Mouse (Mus musculus): ENCODE results near the gene Lamtor3. TPM values are rescaled to one million over a fixed set of nuclear protein-coding genes. Genes with fewer than 3 reads are reported as not detected.

The Lamtor3 gene
- polyA plus RNA-seq, 1 experiment from 2014 or later = 106 TPM

GRCm38 (mm10) chr3:137935570-137936525, 17.5 kb downstream of the Lamtor3 start:
- WGBS = 44% methylated on average over 5 of the region's 5 CpGs
- Histone ChIP-seq H3K36me3 (ENCODE audit: control insufficient read depth, insufficient read depth, low read length) (0 out of 2 replicates have a peak, but pooled peaks cover 2% of the 10 kb centered on the region), H3K4me1 (replicated peaks; ENCODE audit: control insufficient read depth, insufficient read depth) (no peaks in the 10 kb centered on the region), H3K27me3 (ENCODE audit: control insufficient read depth, insufficient read depth, low read length) (no peaks in the 10 kb centered on the region), H3K27ac (replicated peaks) (no peak overlapping the region), H3K4me2 (replicated peaks; ENCODE audit: low read depth) (no peak overlapping the region), H3K9ac (ENCODE audit: low read length) (no peak overlapping the region), H3K9me3 (ENCODE audit: control insufficient read depth, low read length) (no peaks in the 10 kb centered on the region), H3K4me3 (ENCODE audit: low read depth, low read length) (no peak overlapping the region)
- TF ChIP-seq CTCF (IDR thresholded peaks at IDR 0.05; ENCODE audit: low read depth) (no peak), EP300 (optimal IDR thresholded peaks at IDR 0.05) (no peak)
- no peak for ATAC-seq (ENCODE audit: low FRiP score, low TSS enrichment)
- DNase-seq (ENCODE audit: low spot score) = no peak

- Histone ChIP-seq H3K4me3 (ENCODE audit: low read depth, low read length) (no peak overlapping the region), H3K4me1 (replicated peaks; ENCODE audit: control insufficient read depth, insufficient read depth) (no peaks in the 10 kb centered on the region), H3K36me3 (ENCODE audit: control insufficient read depth, insufficient read depth, low read length) (0 out of 2 replicates have a peak, but pooled peaks cover under 1% of the 10 kb centered on the region), H3K9ac (ENCODE audit: low read length) (no peak overlapping the region), H3K27me3 (ENCODE audit: control insufficient read depth, insufficient read depth, low read length) (no peaks in the 10 kb centered on the region), H3K9me3 (ENCODE audit: control insufficient read depth, low read length) (no peaks in the 10 kb centered on the region), H3K27ac (replicated peaks) (no peak overlapping the region), H3K4me2 (replicated peaks; ENCODE audit: low read depth) (no peak overlapping the region)
- TF ChIP-seq CTCF (IDR thresholded peaks at IDR 0.05; ENCODE audit: low read depth) = no peak
- TF ChIP-seq EP300 (optimal IDR thresholded peaks at IDR 0.05) = no peak
- DNase-seq (ENCODE audit: low spot score) = no peak
- 20% methylated on average over 6 of the region's 6 CpGs for WGBS
- no peak for ATAC-seq (ENCODE audit: low FRiP score, low TSS enrichment)
Measured at GRCm38 (mm10) chr3:137936541-137936940, 18.2 kb downstream of the Lamtor3 start.

- Histone ChIP-seq H3K27ac (replicated peaks) (no peak overlapping the region), H3K4me2 (replicated peaks; ENCODE audit: low read depth) (peak overlapping the region; percentile 20; the same call in 1 of the 2 replicates), H3K4me3 (ENCODE audit: low read depth, low read length) (no peak overlapping the region), H3K9ac (ENCODE audit: low read length) (no peak overlapping the region), H3K9me3 (ENCODE audit: control insufficient read depth, low read length) (no peaks in the 10 kb centered on the region), H3K4me1 (replicated peaks; ENCODE audit: control insufficient read depth, insufficient read depth) (no peaks in the 10 kb centered on the region), H3K36me3 (ENCODE audit: control insufficient read depth, insufficient read depth, low read length) (no peaks in the 10 kb centered on the region), H3K27me3 (ENCODE audit: control insufficient read depth, insufficient read depth, low read length) (no peaks in the 10 kb centered on the region)
- 52% methylated on average over 6 of the region's 6 CpGs for WGBS
- peak; percentile 62 for ATAC-seq (ENCODE audit: low FRiP score, low TSS enrichment)
- peak; percentile 70 for DNase-seq (ENCODE audit: low spot score)
- TF ChIP-seq EP300 (optimal IDR thresholded peaks at IDR 0.05) = no peak
- TF ChIP-seq CTCF (IDR thresholded peaks at IDR 0.05; ENCODE audit: low read depth) = peak; percentile 69
Measured at GRCm38 (mm10) chr3:137938608-137939007, 20.3 kb downstream of the Lamtor3 start.

- peak; percentile 90 for ATAC-seq (ENCODE audit: low FRiP score, low TSS enrichment)
- WGBS = 30% methylated on average over 4 of the region's 4 CpGs
- no peak overlapping the region for H3K4me2 ChIP-seq (replicated peaks; ENCODE audit: low read depth)
- no peak for TF ChIP-seq EP300 (optimal IDR thresholded peaks at IDR 0.05)
- no peak for TF ChIP-seq CTCF (IDR thresholded peaks at IDR 0.05; ENCODE audit: low read depth)
- H3K4me3 ChIP-seq (ENCODE audit: low read depth, low read length) = no peak overlapping the region
- H3K4me1 ChIP-seq (replicated peaks; ENCODE audit: control insufficient read depth, insufficient read depth) = no peaks in the 10 kb centered on the region
- H3K9me3 ChIP-seq (ENCODE audit: control insufficient read depth, low read length) = no peaks in the 10 kb centered on the region
- no peaks in the 10 kb centered on the region for H3K27me3 ChIP-seq (ENCODE audit: control insufficient read depth, insufficient read depth, low read length)
- no peak overlapping the region for H3K9ac ChIP-seq (ENCODE audit: low read length)
- DNase-seq (ENCODE audit: low spot score) = peak; percentile 81
- H3K36me3 ChIP-seq (ENCODE audit: control insufficient read depth, insufficient read depth, low read length) = no peaks in the 10 kb centered on the region
- H3K27ac ChIP-seq (replicated peaks) = 0 out of 2 replicates have a peak overlapping the region, but pooled peaks have one; percentile 18
Measured at GRCm38 (mm10) chr3:137940757-137941156, 22.5 kb downstream of the Lamtor3 start.

- TF ChIP-seq CTCF (IDR thresholded peaks at IDR 0.05; ENCODE audit: low read depth) = no peak
- TF ChIP-seq EP300 (optimal IDR thresholded peaks at IDR 0.05) = no peak
Measured at GRCm38 (mm10) chr3:137941555-137941954, 23.2 kb downstream of the Lamtor3 start.

GRCm38 (mm10) chr3:137942098-137942622, 23.9 kb downstream of the Lamtor3 start:
- DNase-seq (ENCODE audit: low spot score) = no peak
- no peak for ATAC-seq (ENCODE audit: low FRiP score, low TSS enrichment)
- TF ChIP-seq CTCF (IDR thresholded peaks at IDR 0.05; ENCODE audit: low read depth) = no peak
- no peak for TF ChIP-seq EP300 (optimal IDR thresholded peaks at IDR 0.05)
- WGBS = 89% methylated on average over 12 of the region's 12 CpGs
- Histone ChIP-seq H3K36me3 (ENCODE audit: control insufficient read depth, insufficient read depth, low read length) (no peaks in the 10 kb centered on the region), H3K4me3 (ENCODE audit: low read depth, low read length) (no peak overlapping the region), H3K27me3 (ENCODE audit: control insufficient read depth, insufficient read depth, low read length) (no peaks in the 10 kb centered on the region), H3K27ac (replicated peaks) (no peak overlapping the region), H3K4me2 (replicated peaks; ENCODE audit: low read depth) (no peak overlapping the region), H3K4me1 (replicated peaks; ENCODE audit: control insufficient read depth, insufficient read depth) (no peaks in the 10 kb centered on the region), H3K9me3 (ENCODE audit: control insufficient read depth, low read length) (no peaks in the 10 kb centered on the region), H3K9ac (ENCODE audit: low read length) (no peak overlapping the region)

More at GRCm38 (mm10) chr3:137941555-137941954, 23.2 kb downstream of the Lamtor3 start:
- no peaks in the 10 kb centered on the region for H3K4me1 ChIP-seq (replicated peaks; ENCODE audit: control insufficient read depth, insufficient read depth)
- ATAC-seq (ENCODE audit: low FRiP score, low TSS enrichment) (no peak), DNase-seq (ENCODE audit: low spot score) (no peak)
- no peaks in the 10 kb centered on the region for H3K9me3 ChIP-seq (ENCODE audit: control insufficient read depth, low read length)
- H3K27ac ChIP-seq (replicated peaks) = no peak overlapping the region
- H3K36me3 ChIP-seq (ENCODE audit: control insufficient read depth, insufficient read depth, low read length) = no peaks in the 10 kb centered on the region
- no peak overlapping the region for H3K9ac ChIP-seq (ENCODE audit: low read length)
- H3K4me3 ChIP-seq (ENCODE audit: low read depth, low read length) = no peak overlapping the region
- no peak overlapping the region for H3K4me2 ChIP-seq (replicated peaks; ENCODE audit: low read depth)
- H3K27me3 ChIP-seq (ENCODE audit: control insufficient read depth, insufficient read depth, low read length) = no peaks in the 10 kb centered on the region
